Mouse (Mus musculus) cerebellum, adult 9-10 months (tissue): ENCODE results near the gene Anapc4.

Experiments used
- DNase-seq: peaks from one replicate; pipeline ENCODE4 v3.0.0; 2022

Gene Anapc4

GRCm38 (mm10) chr5:52833761-52834274 lies at the start of gene Anapc4:
TSS of gene Anapc4 (plus strand) at chr5:52834012.
- DNase-seq: peak; percentile 100

- no peak for DNase-seq
Observed at GRCm38 (mm10) chr5:52786556-52787322, 47.1 kb upstream of the Anapc4 start.

- no peak for DNase-seq
Observed at GRCm38 (mm10) chr5:52793230-52793629, 40.6 kb upstream of the Anapc4 start.

- no peak for DNase-seq
Observed at GRCm38 (mm10) chr5:52794109-52794508, 39.7 kb upstream of the Anapc4 start.

GRCm38 (mm10) chr5:52799274-52799985 lies 34.4 kb upstream of the Anapc4 start:
- no peak for DNase-seq

GRCm38 (mm10) chr5:52805801-52806200 lies 28.0 kb upstream of the Anapc4 start:
- no peak for DNase-seq

- no peak for DNase-seq
Observed at GRCm38 (mm10) chr5:52806349-52806748, 27.5 kb upstream of the Anapc4 start.

GRCm38 (mm10) chr5:52807030-52807429 lies 26.8 kb upstream of the Anapc4 start:
- no peak for DNase-seq

- DNase-seq: no peak
Observed at GRCm38 (mm10) chr5:52810446-52810845, 23.4 kb upstream of the Anapc4 start.

- no peak for DNase-seq
Observed at GRCm38 (mm10) chr5:52811056-52811455, 22.8 kb upstream of the Anapc4 start.

- DNase-seq: no peak
Observed at GRCm38 (mm10) chr5:52812456-52812855, 21.4 kb upstream of the Anapc4 start.

GRCm38 (mm10) chr5:52813312-52813711 lies 20.5 kb upstream of the Anapc4 start:
- DNase-seq: no peak

GRCm38 (mm10) chr5:52818676-52819075 lies 15.1 kb upstream of the Anapc4 start:
- no peak for DNase-seq

- DNase-seq: peak; percentile 68
Observed at GRCm38 (mm10) chr5:52821691-52822090, 12.1 kb upstream of the Anapc4 start.

- DNase-seq: no peak
Observed at GRCm38 (mm10) chr5:52827923-52828322, 5.9 kb upstream of the Anapc4 start.

GRCm38 (mm10) chr5:52833005-52833404 lies 807 bp upstream of the Anapc4 start:
- DNase-seq: peak; percentile 53

GRCm38 (mm10) chr5:52834386-52834785 lies 574 bp downstream of the Anapc4 start:
- DNase-seq: no peak

GRCm38 (mm10) chr5:52844319-52844718 lies 10.5 kb downstream of the Anapc4 start:
- no peak for DNase-seq

- no peak for DNase-seq
Observed at GRCm38 (mm10) chr5:52855727-52856126, 21.9 kb downstream of the Anapc4 start.

GRCm38 (mm10) chr5:52864446-52864845 lies 30.6 kb downstream of the Anapc4 start:
- no peak for DNase-seq

- DNase-seq: peak; percentile 21
Observed at GRCm38 (mm10) chr5:52865825-52866224, 32.0 kb downstream of the Anapc4 start.

GRCm38 (mm10) chr5:52866361-52867155 lies 32.7 kb downstream of the Anapc4 start:
- no peak for DNase-seq
